Mouse (Mus musculus): ENCODE results near the gene Birc5.
A peak's percentile ranks its signal among the peaks of the same experiment; 100 is the strongest.
"Not testable (repeated sequence)": the region's sequence is repeated elsewhere in the genome, so short reads cannot be mapped to it uniquely, and the experiment has no call there.

Gene Birc5

GRCm38 (mm10) chr11:117848985-117849671 is at the start of gene Birc5:
Gene Birc5 (plus strand): TSS chr11:117849251.
- DNase-seq (ENCODE audit: low spot score), result peak; percentile 96

GRCm38 (mm10) chr11:117800038-117800437 is 49.0 kb upstream of the Birc5 start:
- DNase-seq (ENCODE audit: low spot score), result no peak

- no peak for DNase-seq (ENCODE audit: low spot score)
Observed at GRCm38 (mm10) chr11:117801650-117802049, 47.4 kb upstream of the Birc5 start.

- no peak for DNase-seq (ENCODE audit: low spot score)
Observed at GRCm38 (mm10) chr11:117803166-117803688, 45.8 kb upstream of the Birc5 start.

- DNase-seq (ENCODE audit: low spot score), result no peak
Observed at GRCm38 (mm10) chr11:117806781-117807180, 42.3 kb upstream of the Birc5 start.

- peak; percentile 82 for DNase-seq (ENCODE audit: low spot score)
Observed at GRCm38 (mm10) chr11:117809407-117810311, 39.4 kb upstream of the Birc5 start, which contains the start of the genes Gm20708 and Syngr2. Gene Gm20708 (plus strand): TSS chr11:117809668. Gene Syngr2 (plus strand): TSS chr11:117809668.

- peak; percentile 86 for DNase-seq (ENCODE audit: low spot score)
Observed at GRCm38 (mm10) chr11:117810401-117811046, 38.5 kb upstream of the Birc5 start.

GRCm38 (mm10) chr11:117813867-117814266 is 35.2 kb upstream of the Birc5 start:
- no peak for DNase-seq (ENCODE audit: low spot score)

GRCm38 (mm10) chr11:117814704-117815366 is 34.2 kb upstream of the Birc5 start:
- DNase-seq (ENCODE audit: low spot score), result no peak

GRCm38 (mm10) chr11:117815850-117816249 is 33.2 kb upstream of the Birc5 start:
- not testable (repeated sequence) for DNase-seq (ENCODE audit: low spot score)

- no peak for DNase-seq (ENCODE audit: low spot score)
Observed at GRCm38 (mm10) chr11:117816389-117816996, 32.6 kb upstream of the Birc5 start.

GRCm38 (mm10) chr11:117819095-117819494 is 30.0 kb upstream of the Birc5 start:
- DNase-seq (ENCODE audit: low spot score), result no peak

- DNase-seq (ENCODE audit: low spot score), result no peak
Observed at GRCm38 (mm10) chr11:117820173-117820572, 28.9 kb upstream of the Birc5 start.

GRCm38 (mm10) chr11:117821868-117822267 is 27.2 kb upstream of the Birc5 start:
- DNase-seq (ENCODE audit: low spot score), result no peak

- no peak for DNase-seq (ENCODE audit: low spot score)
Observed at GRCm38 (mm10) chr11:117822728-117823241, 26.3 kb upstream of the Birc5 start.

- DNase-seq (ENCODE audit: low spot score), result no peak
Observed at GRCm38 (mm10) chr11:117823411-117823810, 25.6 kb upstream of the Birc5 start.

GRCm38 (mm10) chr11:117824060-117824969 is 24.7 kb upstream of the Birc5 start:
- DNase-seq (ENCODE audit: low spot score), result peak; percentile 78

- DNase-seq (ENCODE audit: low spot score), result peak; percentile 66
Observed at GRCm38 (mm10) chr11:117825333-117826101, 23.5 kb upstream of the Birc5 start, which contains the start of the genes Afmid and Tk1. Gene Afmid (plus strand): TSS chr11:117825924. Gene Tk1 (minus strand): TSS chr11:117826092.

- DNase-seq (ENCODE audit: low spot score), result no peak
Observed at GRCm38 (mm10) chr11:117826164-117826563, 22.9 kb upstream of the Birc5 start.
